Mouse (Mus musculus) forebrain, embryonic 15.5 days (tissue): ENCODE results near the gene Jak2. TPM values are rescaled to one million over a fixed set of nuclear protein-coding genes. Genes with fewer than 3 reads are reported as not detected.

Experiments used
- ATAC-seq: fragments of 200-750 bp; cut with Nextera tagmentation; replicated peaks from 2 replicates; pipeline ENCODE4 v1.8.0; 2017; ENCODE audit warnings: mild to moderate bottlenecking, moderate TSS enrichment, moderate library complexity
- H3K27ac ChIP-seq: fragments of 300-500 bp; sonication (generic); replicated peaks from 2 replicates; pipeline ENCODE4 v1.5.1; 2015; ENCODE audit warnings: mild to moderate bottlenecking, inconsistent platforms
- H3K27me3 ChIP-seq: fragments of 300-500 bp; sonication (generic); 2 replicates; pipeline ENCODE4 v1.6.1; 2015; ENCODE audit warnings: inconsistent platforms
- H3K36me3 ChIP-seq: fragments of 300-500 bp; sonication (generic); 2 replicates; pipeline ENCODE4 v1.6.1; 2015; ENCODE audit warnings: mild to moderate bottlenecking, inconsistent platforms
- H3K4me1 ChIP-seq: fragments of 300-500 bp; sonication (generic); 2 replicates; pipeline ENCODE4 v1.6.1; 2015; ENCODE audit warnings: inconsistent platforms
- H3K4me2 ChIP-seq: fragments of 300-500 bp; sonication (generic); replicated peaks from 2 replicates; pipeline ENCODE4 v1.6.1; 2015; ENCODE audit warnings: mild to moderate bottlenecking, inconsistent platforms
- H3K4me3 ChIP-seq: fragments of 300-500 bp; sonication (generic); 2 replicates; pipeline ENCODE4 v1.5.1; 2015; ENCODE audit warnings: mild to moderate bottlenecking, inconsistent platforms
- H3K9ac ChIP-seq: fragments of 300-500 bp; sonication (generic); replicated peaks from 2 replicates; pipeline ENCODE4 v1.6.1; 2015; ENCODE audit warnings: mild to moderate bottlenecking, inconsistent platforms
- H3K9me3 ChIP-seq: fragments of 300-500 bp; sonication (generic); 2 replicates; pipeline ENCODE4 v1.6.1; 2016; ENCODE audit warnings: inconsistent platforms
- WGBS: fragments of 180-500 bp; shearing (Covaris S2); methylation state at CpG from one replicate; pipeline ENCODE4 v1.1.7; 2015; ENCODE audit warnings: mixed read lengths; 5-methylcytosine and 5-hydroxymethylcytosine counted together
- polyA plus RNA-seq: library from polyadenylated mRNA; unstranded; fragments of >200 nt; fragmentation: Nextera tagmentation; extraction: Ambion mirVana; gene quantifications from 2 replicates; pipeline ENCODE4 v1.2.1, GENCODE M21; 2015

Gene Jak2
- polyA plus RNA-seq, 1 experiment from 2014 or later: 19.2 TPM

DNA sequence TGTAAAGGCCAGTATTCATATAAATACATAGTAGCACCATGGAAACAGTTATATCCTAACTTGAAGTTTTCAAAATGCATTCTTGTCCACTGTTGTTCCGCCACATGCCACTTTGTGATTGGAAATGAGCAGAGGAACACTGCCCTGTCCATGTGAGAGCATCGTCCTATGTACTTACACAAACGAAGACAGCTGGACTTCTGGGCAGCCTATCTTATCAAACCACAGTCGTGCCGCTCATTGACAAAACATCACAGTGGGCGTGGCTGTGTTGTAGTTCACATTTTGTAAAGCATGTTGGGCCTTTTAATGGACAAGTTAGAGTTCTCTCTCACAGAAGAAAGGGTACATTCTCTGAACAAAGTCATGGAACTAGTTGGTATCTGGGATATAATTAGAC, 18.9 kb upstream of the Jak2 start:
- H3K36me3 ChIP-seq: no peaks in the 10 kb centered on the region
- no peak overlapping the region for H3K9ac ChIP-seq
- H3K27ac ChIP-seq: no peak overlapping the region
- H3K4me2 ChIP-seq: no peak overlapping the region
- peaks cover 4% of the 10 kb centered on the region; the same call in 1 of the 2 replicates for H3K4me1 ChIP-seq
- no peaks in the 10 kb centered on the region for H3K27me3 ChIP-seq
- WGBS: 83% methylated on average over 6 of the region's 6 CpGs
- ATAC-seq: no peak
- no peaks in the 10 kb centered on the region for H3K9me3 ChIP-seq
- no peak overlapping the region for H3K4me3 ChIP-seq

DNA sequence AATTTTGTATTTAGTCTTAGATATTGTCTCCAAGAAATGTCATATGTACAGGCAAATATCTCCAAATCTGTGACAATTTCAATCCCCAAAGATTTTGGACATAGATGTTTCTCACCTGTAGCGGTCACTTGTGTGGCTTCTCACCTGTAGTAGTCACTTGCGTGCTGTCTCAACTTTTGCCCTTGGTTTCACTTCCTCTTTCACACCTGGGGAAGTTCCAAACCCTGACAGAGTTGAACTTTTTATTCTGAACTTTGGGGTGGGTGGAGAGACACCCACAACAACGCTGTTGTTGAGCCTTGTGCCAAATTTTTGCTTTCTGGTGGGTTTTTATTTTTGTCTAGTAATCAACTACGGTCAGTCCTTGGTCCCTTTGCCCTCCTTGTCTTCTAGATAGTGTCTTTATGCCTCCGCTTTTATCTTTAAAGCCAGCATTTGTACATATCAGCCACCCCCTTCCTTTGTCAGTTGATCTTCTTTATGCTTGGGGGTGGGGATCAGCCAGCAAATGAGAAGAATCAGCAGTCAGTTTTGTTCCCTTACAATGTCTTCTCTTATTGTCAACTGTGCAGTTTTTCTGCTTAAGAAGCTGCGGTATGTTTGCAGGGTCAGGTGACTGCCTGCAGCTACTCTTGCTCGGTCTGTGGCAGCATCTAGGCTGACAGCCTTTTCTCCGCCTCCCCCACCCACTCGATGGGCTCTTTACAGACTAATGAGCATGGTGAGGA, 14.8 kb upstream of the Jak2 start:
- Histone ChIP-seq H3K9ac (no peak overlapping the region), H3K4me2 (no peak overlapping the region)
- WGBS: 46% methylated on average over 9 of the region's 9 CpGs

DNA sequence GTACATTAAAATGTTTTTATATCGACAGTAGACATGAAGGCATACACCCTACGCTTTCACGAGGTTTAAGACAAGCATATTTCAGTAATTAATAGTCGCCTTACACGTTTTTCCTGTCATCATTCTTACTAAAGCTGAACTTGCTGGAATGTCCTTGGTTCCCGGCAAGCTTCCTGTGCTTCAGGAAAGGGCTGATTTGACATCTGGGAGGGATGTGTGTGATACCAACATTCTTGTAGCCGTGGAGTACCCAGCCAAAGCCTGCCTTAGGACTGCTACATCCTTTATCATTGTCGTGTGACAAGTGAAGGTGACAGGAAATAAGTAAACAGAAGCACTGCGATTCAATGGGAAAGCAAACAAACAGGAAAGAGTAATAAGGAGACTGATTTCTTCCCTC, 13.5 kb upstream of the Jak2 start:
- 71% methylated on average over 9 of the region's 9 CpGs for WGBS
- ATAC-seq: no peak
- Histone ChIP-seq H3K9me3 (no peaks in the 10 kb centered on the region), H3K4me3 (no peak overlapping the region), H3K4me2 (no peak overlapping the region), H3K27me3 (no peaks in the 10 kb centered on the region), H3K9ac (no peak overlapping the region), H3K36me3 (no peaks in the 10 kb centered on the region), H3K4me1 (peaks cover 4% of the 10 kb centered on the region; the same call in 1 of the 2 replicates), H3K27ac (no peak overlapping the region)

More for the DNA sequence above, 14.8 kb upstream of the Jak2 start:
- Histone ChIP-seq H3K27me3 (no peaks in the 10 kb centered on the region), H3K27ac (no peak overlapping the region), H3K4me3 (no peak overlapping the region), H3K36me3 (no peaks in the 10 kb centered on the region), H3K9me3 (no peaks in the 10 kb centered on the region), H3K4me1 (peaks cover 4% of the 10 kb centered on the region; the same call in 1 of the 2 replicates)
- ATAC-seq: peak; percentile 64; the same call in 1 of the 2 replicates

DNA sequence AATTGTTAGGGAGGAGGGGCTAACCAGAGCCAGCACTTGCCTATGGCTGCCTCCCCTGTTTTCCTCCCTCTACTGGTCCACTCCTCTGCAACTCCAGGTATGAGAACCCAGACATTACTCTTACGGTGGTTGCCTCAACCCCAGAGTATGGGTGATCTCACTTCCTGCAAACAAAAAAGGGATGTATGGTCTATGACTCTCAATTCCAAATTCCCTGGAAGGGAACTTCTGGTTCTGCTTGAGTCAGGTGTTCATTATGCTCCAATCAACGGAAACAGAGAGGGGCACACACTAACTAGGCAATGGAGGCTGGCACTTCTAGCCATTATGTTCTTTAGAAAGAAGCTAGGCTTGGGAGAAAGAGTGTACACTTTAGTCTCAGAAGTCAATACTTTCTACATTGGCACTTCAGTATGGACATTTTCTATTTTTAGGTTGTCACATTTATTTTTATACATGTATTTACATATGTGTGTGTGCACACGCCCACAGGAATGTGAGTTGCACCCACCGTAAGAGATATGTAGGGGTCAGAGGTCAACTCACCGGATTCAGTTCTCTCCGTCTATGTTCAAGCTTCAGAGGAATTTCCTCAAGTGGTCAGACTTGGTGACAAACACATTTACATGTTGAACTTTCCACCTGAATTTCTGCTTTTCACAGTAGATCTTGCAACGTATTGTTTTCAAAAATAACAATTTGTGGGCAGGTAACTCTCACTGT, 12.0 kb upstream of the Jak2 start:
- H3K36me3 ChIP-seq: no peaks in the 10 kb centered on the region
- H3K9me3 ChIP-seq: no peaks in the 10 kb centered on the region
- no peak overlapping the region for H3K27ac ChIP-seq
- H3K4me1 ChIP-seq: peaks cover 4% of the 10 kb centered on the region; the same call in 1 of the 2 replicates
- WGBS: 89% methylated on average over 7 of the region's 7 CpGs
- no peak for ATAC-seq
- no peaks in the 10 kb centered on the region for H3K27me3 ChIP-seq
- no peak overlapping the region for H3K4me3 ChIP-seq
- no peak overlapping the region for H3K4me2 ChIP-seq
- no peak overlapping the region for H3K9ac ChIP-seq

DNA sequence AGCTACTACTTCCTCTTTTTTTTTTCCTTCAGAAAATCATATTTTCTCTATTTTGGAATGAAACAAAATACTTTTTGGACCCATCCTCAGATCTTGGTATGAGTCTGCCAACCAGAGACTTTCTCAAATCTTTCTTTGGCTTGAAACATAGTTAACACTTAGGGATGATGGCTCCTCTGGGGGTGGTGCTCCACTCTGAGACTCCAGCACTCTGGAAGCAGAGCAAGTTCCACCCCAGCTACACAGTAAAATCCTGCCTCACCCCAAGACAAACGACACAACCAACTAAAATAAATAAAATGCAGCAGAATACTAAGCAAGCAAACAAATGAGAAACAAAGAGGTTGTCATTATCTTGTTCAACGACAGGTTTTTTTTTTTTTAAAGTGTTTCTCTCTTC, 11.0 kb upstream of the Jak2 start:
- 74% methylated on average over 2 of the region's 2 CpGs for WGBS
- ATAC-seq: no peak

DNA sequence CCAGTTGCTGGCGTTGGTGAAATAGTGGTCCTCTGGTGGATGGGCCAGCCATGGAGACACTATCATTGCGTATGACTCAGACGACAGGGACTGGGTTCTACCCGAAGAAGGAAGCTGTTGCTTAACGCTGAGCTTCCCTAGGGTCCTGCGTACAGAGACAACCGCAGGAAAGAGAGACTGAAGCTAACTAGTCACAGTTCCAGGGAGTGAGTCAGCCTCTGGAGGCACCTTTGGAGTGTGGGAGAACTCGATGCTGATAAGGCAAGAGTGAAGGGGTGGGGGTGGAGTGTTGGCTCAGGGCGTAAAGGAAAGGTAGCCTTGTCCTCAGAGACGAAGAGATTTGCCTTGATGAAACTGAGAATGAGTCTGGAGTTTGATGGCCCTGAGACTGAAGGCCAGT, 10.0 kb upstream of the Jak2 start:
- H3K4me2 ChIP-seq: no peak overlapping the region
- H3K27ac ChIP-seq: no peak overlapping the region
- WGBS: 74% methylated on average over 10 of the region's 10 CpGs
- H3K9ac ChIP-seq: no peak overlapping the region
- 0 out of 2 replicates have a peak, but pooled peaks cover 2% of the 10 kb centered on the region for H3K36me3 ChIP-seq
- H3K27me3 ChIP-seq: no peaks in the 10 kb centered on the region
- H3K4me3 ChIP-seq: no peak overlapping the region
- H3K4me1 ChIP-seq: peaks cover 4% of the 10 kb centered on the region; the same call in 1 of the 2 replicates
- no peak for ATAC-seq
- H3K9me3 ChIP-seq: no peaks in the 10 kb centered on the region; the same call in 1 of the 2 replicates

More for the DNA sequence above, 11.0 kb upstream of the Jak2 start:
- H3K27me3 ChIP-seq: no peaks in the 10 kb centered on the region
- no peak overlapping the region for H3K27ac ChIP-seq
- H3K4me1 ChIP-seq: peaks cover 4% of the 10 kb centered on the region; the same call in 1 of the 2 replicates
- H3K36me3 ChIP-seq: no peaks in the 10 kb centered on the region
- H3K4me2 ChIP-seq: no peak overlapping the region
- H3K9me3 ChIP-seq: no peaks in the 10 kb centered on the region
- H3K4me3 ChIP-seq: no peak overlapping the region
- H3K9ac ChIP-seq: no peak overlapping the region

DNA sequence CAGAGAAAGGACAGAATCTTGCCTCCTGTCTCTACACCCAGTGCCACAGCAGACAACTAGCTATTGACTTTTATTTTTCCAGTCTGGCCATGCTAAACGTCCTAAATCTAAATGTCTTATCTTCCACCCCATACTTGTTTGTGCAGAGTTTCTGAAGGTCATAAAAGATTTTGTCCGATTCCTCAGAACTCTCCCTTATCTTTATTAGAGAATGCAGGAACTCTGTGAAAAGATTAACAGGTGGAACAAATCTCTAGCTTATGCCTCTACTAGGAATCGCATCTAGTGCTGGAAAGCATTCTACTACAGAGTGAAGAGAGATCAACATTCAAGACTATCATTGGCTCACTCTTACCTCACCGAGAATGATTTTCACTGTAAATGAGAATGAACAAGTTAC, 1.7 kb upstream of the Jak2 start:
- Histone ChIP-seq H3K27me3 (no peaks in the 10 kb centered on the region), H3K4me3 (peak overlapping the region; percentile 86), H3K36me3 (0 out of 2 replicates have a peak, but pooled peaks cover 3% of the 10 kb centered on the region), H3K27ac (peak overlapping the region; percentile 98), H3K9ac (peak overlapping the region; percentile 97), H3K9me3 (no peaks in the 10 kb centered on the region; the same call in 1 of the 2 replicates), H3K4me1 (peaks cover 52% of the 10 kb centered on the region), H3K4me2 (peak overlapping the region; percentile 55)
- no peak for ATAC-seq
- WGBS: 54% methylated on average over 4 of the region's 4 CpGs

DNA sequence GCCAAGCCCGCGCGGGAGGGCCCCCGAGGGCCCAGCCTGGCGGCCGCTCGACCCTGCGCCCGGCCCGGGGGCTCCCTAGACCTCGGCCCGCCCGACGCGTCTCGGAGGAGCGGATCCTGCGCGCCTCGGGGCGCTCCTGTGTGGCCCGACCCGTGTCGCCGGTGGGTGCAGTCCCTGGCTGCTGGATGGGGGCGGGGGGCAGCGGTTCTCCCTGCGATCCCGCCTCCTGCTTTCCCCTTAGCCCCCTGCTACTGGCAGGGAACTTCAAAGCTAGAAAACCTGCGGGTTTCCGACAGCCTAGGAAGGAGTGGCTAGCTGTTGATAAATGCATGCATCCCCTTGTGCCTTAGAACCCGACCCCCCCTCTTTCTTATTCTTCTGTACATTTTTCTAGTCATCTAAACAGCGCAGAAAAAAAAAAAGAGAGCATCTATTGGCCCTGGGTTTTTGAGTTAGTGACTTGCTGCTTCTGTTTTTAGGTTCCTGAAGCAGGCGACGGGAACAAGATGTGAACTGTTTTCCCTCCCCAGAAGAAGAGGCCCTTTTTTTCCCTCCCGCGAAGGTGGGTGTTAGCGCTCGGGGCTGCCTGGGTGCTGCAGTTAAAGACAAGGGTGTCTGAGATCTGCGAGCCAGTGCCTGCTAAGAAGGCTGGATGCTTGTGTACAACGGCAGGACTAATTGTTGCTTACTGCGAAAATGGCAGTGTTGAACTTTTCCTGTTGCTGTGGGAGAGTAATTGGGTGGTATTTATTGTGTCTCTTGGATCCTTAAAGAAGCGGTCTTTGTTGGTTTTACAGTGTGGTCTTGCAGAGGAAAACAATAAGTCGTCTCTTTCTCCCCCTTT, 552 bp downstream of the Jak2 start:
- H3K4me1 ChIP-seq: peaks cover 65% of the 10 kb centered on the region
- peak overlapping the region; percentile 86 for H3K4me3 ChIP-seq
- H3K9me3 ChIP-seq: no peaks in the 10 kb centered on the region
- H3K36me3 ChIP-seq: no peaks in the 10 kb centered on the region
- peak overlapping the region; percentile 55 for H3K4me2 ChIP-seq
- H3K27me3 ChIP-seq: no peaks in the 10 kb centered on the region
- peak; percentile 68 for ATAC-seq
- under 1% methylated on average over 44 of the region's 44 CpGs for WGBS
- H3K27ac ChIP-seq: peak overlapping the region; percentile 98
- peak overlapping the region; percentile 97 for H3K9ac ChIP-seq

DNA sequence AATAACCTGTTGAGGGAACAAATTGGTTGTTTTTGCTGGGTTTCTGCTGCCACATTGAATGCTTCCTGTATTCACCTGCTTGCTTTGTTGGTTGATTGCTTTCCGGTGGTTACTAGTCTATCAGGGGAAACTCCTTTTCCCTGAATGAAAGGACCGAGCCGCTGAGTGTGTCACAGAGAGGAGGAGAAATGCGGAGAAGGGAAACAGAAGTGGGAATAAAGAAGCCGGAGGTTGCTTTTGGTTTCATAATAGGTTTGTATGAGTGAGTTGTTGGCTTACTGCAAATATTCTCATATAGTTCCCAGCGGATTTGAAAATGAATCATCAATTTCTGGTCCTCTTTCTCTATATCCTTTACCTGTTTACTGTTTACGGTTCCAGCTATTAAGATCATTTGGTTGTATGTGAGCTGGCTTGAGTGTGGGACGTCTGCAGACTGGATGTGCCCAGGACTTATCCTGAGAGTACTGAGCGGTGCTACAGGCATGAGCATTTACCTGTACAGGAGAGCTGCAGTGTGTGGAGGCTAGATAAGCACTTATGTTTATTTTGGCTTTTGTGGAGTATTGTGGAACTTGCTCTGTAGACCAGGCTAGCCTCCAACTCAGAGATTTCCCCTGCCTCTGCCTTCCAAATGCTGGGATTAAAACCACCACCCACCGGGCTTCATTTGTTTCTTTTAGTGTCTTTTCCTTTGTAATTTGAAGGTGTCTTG, 1.4 kb downstream of the Jak2 start:
- Histone ChIP-seq H3K9me3 (no peaks in the 10 kb centered on the region), H3K27ac (peak overlapping the region; percentile 98), H3K4me2 (peak overlapping the region; percentile 55), H3K4me3 (peak overlapping the region; percentile 86), H3K36me3 (no peaks in the 10 kb centered on the region), H3K27me3 (no peaks in the 10 kb centered on the region), H3K4me1 (peaks cover 63% of the 10 kb centered on the region), H3K9ac (peak overlapping the region; percentile 97)
- 20% methylated on average over 10 of the region's 10 CpGs for WGBS
- no peak for ATAC-seq

DNA sequence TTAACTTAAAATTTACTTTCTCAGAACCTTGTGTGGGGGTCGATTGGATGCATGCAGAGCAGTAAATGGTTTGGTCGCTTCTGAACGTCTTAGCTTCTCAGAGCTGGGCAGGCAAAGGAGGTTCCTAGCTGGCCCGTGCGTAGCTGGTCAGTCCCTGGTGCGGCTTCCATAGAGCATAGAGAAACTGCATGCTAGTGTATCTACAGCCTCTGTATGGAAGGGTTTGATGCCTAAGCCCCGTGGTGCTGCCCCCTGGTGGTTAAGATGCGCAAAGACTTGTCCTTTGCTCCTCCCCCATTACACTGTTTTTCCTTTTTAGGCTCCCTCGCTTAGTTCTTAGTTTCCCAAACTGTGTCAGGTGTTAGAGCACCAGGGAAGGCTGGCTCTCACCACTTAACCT, 2.1 kb downstream of the Jak2 start:
- Histone ChIP-seq H3K36me3 (no peaks in the 10 kb centered on the region), H3K27me3 (no peaks in the 10 kb centered on the region), H3K9ac (peak overlapping the region; percentile 22), H3K9me3 (no peaks in the 10 kb centered on the region), H3K4me1 (peaks cover 55% of the 10 kb centered on the region), H3K4me3 (peak overlapping the region; percentile 86), H3K27ac (peak overlapping the region; percentile 46; the same call in 1 of the 2 replicates), H3K4me2 (peak overlapping the region; percentile 55)
- 2% methylated on average over 9 of the region's 9 CpGs for WGBS
- peak; percentile 46 for ATAC-seq

DNA sequence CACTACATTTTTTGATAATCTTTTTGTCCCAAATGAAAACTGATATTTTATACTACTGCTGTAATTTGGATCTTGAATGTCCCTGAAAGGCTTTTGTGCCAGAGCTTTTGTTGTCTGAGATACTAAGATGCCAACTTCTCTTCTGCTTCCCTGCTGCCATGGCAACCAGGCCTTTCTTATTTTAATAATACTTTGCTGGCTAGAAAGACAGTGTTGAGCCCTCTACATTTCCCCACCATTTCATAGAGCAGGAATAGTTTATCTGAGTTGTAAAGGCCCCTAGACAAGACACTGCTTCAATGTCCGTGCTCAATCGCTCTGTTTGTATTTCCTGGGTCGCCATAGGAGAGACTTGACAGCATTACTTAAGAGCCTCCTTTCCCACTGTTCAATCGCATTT, 3.0 kb downstream of the Jak2 start:
- 4% methylated on average over 4 of the region's 4 CpGs for WGBS
- Histone ChIP-seq H3K4me3 (peak overlapping the region; percentile 3; the same call in 1 of the 2 replicates), H3K36me3 (no peaks in the 10 kb centered on the region), H3K4me2 (peak overlapping the region; percentile 55), H3K9me3 (no peaks in the 10 kb centered on the region), H3K4me1 (peaks cover 46% of the 10 kb centered on the region), H3K27me3 (no peaks in the 10 kb centered on the region), H3K9ac (no peak overlapping the region), H3K27ac (peak overlapping the region; percentile 46)
- ATAC-seq: no peak
